Mouse (Mus musculus) hindbrain, postnatal 0 days (tissue): ENCODE measurements around the gene 1110008P14Rik. TPM values are rescaled to one million over a fixed set of nuclear protein-coding genes. Genes with fewer than 3 reads are reported as not detected.

Experiments used
- ATAC-seq: fragments of 200-750 bp; cut with Nextera tagmentation; 2 replicates; pipeline ENCODE4 v1.8.0; 2017; ENCODE audit warnings: mild to moderate bottlenecking, moderate TSS enrichment, moderate library complexity
- DNase-seq: peaks from one replicate; pipeline ENCODE4 v3.0.0-alpha.2; 2015; ENCODE audit warnings: low spot score
- H3K27ac ChIP-seq: fragments of 300-500 bp; sonication (generic); 2 replicates; pipeline ENCODE4 v1.5.1; 2014; ENCODE audit warnings: mild to moderate bottlenecking
- H3K27me3 ChIP-seq: fragments of 300-500 bp; sonication (generic); 2 replicates; pipeline ENCODE4 v1.6.1; 2014; ENCODE audit warnings: low read length, mixed read lengths; ENCODE audit not compliant: insufficient read depth
- H3K36me3 ChIP-seq: fragments of 300-500 bp; sonication (generic); 2 replicates; pipeline ENCODE4 v1.6.1; 2014; ENCODE audit warnings: low read length, mixed read lengths; ENCODE audit not compliant: insufficient read depth
- H3K4me1 ChIP-seq: fragments of 300-500 bp; sonication (generic); 2 replicates; pipeline ENCODE4 v1.6.1; 2014; ENCODE audit warnings: antibody characterized with exemption, low read length, mixed read lengths; ENCODE audit not compliant: insufficient read depth
- H3K4me2 ChIP-seq: fragments of 300-500 bp; sonication (generic); 2 replicates; pipeline ENCODE4 v1.6.1; 2014; ENCODE audit warnings: low read depth, mild to moderate bottlenecking, low read length, moderate library complexity, mixed read lengths
- H3K4me3 ChIP-seq: fragments of 300-500 bp; sonication (generic); 2 replicates; pipeline ENCODE4 v1.5.1; 2014; ENCODE audit warnings: low read length
- H3K9ac ChIP-seq: fragments of 300-500 bp; sonication (generic); replicated peaks from 2 replicates; pipeline ENCODE4 v1.6.1; 2014; ENCODE audit warnings: mild to moderate bottlenecking, low read length, moderate library complexity, mixed read lengths
- H3K9me3 ChIP-seq: fragments of 300-500 bp; sonication (generic); 2 replicates; pipeline ENCODE4 v1.6.1; 2016; ENCODE audit warnings: low read length, mixed read lengths
- CTCF ChIP-seq: IDR thresholded peaks from 2 replicates; pipeline ENCODE4 v1.5.1; 2016; ENCODE audit warnings: antibody characterized with exemption, control low read depth, low read depth
- WGBS: fragments of 180-500 bp; shearing (Covaris S2); extraction: QIAGEN DNeasy Blood & Tissue Kit; methylation state at CpG from one replicate; pipeline ENCODE4 v1.1.7; 2014; 5-methylcytosine and 5-hydroxymethylcytosine counted together
- polyA plus RNA-seq: library from polyadenylated mRNA; unstranded; fragments of >200 nt; fragmentation: Nextera tagmentation; extraction: Ambion mirVana; gene quantifications from 2 replicates; pipeline ENCODE4 v1.2.1, GENCODE M21; 2015
- total RNA-seq: library from RNA; depleted of rRNA; stranded (reverse); fragments of >200 nt; gene quantifications from 2 replicates; pipeline ENCODE4 v1.2.3, GENCODE M21; 2014

The 1110008P14Rik gene
- total and polyA plus RNA-seq, 2 experiments from 2014 or later: 220 to 458 TPM

DNA sequence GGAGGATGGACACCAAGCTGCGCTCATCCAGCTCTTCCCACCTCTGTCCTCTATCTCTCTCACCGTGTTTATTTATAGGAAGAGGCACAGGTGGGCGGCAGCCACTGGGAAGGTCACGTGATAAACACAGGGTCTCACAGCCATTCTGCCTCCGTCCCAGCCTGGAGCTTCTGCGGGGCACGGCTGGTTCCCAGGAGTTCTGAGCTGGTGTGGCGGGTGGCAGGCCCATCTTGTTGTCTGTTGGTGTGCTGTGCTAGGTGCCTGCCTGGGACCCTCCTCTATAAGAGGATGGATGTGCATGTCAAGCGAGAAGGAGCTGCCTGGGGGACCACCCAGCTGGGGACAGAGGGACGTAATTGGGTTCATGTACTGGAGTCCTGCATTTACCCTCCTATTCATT, 23.4 kb downstream of the 1110008P14Rik start:
- DNase-seq (no peak), ATAC-seq (no peak)
- H3K9ac ChIP-seq: no peak overlapping the region
- H3K27me3 ChIP-seq: peaks cover 5% of the 10 kb centered on the region; the same call in 1 of the 2 replicates
- H3K9me3 ChIP-seq: no peaks in the 10 kb centered on the region
- H3K4me1 ChIP-seq: no peaks in the 10 kb centered on the region
- no peak overlapping the region for H3K4me2 ChIP-seq
- TF ChIP-seq CTCF: no peak
- H3K36me3 ChIP-seq: no peaks in the 10 kb centered on the region
- no peak overlapping the region for H3K27ac ChIP-seq
- no peak overlapping the region for H3K4me3 ChIP-seq
- 66% methylated on average over 10 of the region's 10 CpGs for WGBS

DNA sequence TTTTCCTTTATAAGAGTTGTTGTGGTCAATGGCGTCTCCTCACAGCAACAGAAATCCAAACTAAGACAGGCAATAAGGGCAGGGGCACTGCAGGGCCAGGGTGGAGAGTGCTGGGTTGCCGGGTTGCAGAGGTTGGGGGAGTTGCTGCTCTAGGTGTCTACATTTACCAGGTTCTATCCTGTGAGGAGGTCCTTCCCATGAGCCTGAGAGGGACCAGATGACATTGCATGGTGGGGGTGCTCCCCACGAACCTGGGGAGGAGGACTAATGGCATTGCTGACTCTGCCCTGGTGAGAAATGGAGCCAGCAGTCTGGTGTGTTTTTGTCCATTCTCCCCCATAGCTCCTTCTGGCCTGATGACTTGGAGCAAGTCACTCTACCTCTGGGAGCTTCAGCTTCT, 24.0 kb downstream of the 1110008P14Rik start:
- Histone ChIP-seq H3K27me3 (peaks cover 5% of the 10 kb centered on the region; the same call in 1 of the 2 replicates), H3K4me3 (no peak overlapping the region), H3K9ac (no peak overlapping the region), H3K4me1 (no peaks in the 10 kb centered on the region), H3K27ac (no peak overlapping the region), H3K36me3 (no peaks in the 10 kb centered on the region), H3K4me2 (no peak overlapping the region), H3K9me3 (no peaks in the 10 kb centered on the region)
- ATAC-seq (no peak), DNase-seq (no peak)
- WGBS: 76% methylated on average over 3 of the region's 3 CpGs
- no peak for TF ChIP-seq CTCF

DNA sequence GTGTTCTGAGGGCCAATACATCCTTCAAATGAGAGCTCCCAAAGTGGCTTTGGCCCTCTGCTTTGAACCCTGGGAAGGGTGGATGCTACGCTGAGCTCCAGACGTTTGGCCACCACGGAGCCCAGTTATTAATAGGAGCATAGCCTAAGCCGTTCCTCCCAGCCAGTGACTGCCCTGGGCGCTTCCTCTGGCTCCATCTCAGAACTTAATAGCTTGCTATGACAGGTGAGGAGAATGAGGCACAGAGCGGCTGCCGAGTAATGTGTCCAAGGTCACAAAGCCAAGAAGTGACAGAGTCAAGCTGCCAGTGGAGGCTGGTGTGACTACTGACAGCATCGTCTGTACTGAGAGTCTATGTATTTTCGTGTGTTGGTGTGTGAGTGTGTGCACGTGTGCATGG, 25.5 kb downstream of the 1110008P14Rik start:
- no peaks in the 10 kb centered on the region for H3K36me3 ChIP-seq
- DNase-seq (no peak), ATAC-seq (no peak)
- no peak overlapping the region for H3K9ac ChIP-seq
- H3K4me2 ChIP-seq: no peak overlapping the region
- no peak for TF ChIP-seq CTCF
- no peak overlapping the region for H3K27ac ChIP-seq
- H3K4me3 ChIP-seq: no peak overlapping the region
- H3K27me3 ChIP-seq: peaks cover under 1% of the 10 kb centered on the region; the same call in 1 of the 2 replicates
- WGBS: 78% methylated on average over 10 of the region's 10 CpGs
- no peaks in the 10 kb centered on the region for H3K9me3 ChIP-seq
- H3K4me1 ChIP-seq: 0 out of 2 replicates have a peak, but pooled peaks cover 3% of the 10 kb centered on the region

DNA sequence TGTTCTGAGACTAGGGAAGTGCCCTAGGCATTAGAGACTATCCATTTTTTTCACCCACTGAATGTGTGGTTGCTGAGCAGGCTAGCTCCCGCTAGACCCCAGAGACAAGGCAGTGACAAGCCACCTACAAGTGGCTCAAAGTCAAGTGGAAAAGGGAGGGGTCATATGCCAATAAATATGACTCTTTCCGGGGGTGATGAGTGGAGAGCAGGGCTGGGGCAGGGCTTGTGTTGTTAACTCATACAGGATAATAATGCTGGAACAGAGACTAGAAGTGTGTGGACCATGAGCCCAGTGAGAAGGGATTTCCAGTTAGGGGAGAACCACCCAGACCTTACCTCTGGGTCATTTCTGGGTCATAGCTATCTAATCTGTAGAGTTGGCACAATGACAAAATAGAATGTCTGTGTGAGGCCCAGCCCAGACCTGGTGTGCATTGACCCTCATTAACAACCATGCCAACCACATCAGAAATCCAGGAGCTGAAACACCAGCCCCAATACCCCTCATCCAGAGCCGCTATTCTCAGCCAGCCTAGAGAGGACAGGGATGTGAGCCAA, 27.3 kb downstream of the 1110008P14Rik start:
- ATAC-seq (no peak), DNase-seq (no peak)
- no peaks in the 10 kb centered on the region for H3K27me3 ChIP-seq
- WGBS: 87% methylated on average over 3 of the region's 3 CpGs
- H3K9ac ChIP-seq: no peak overlapping the region
- no peaks in the 10 kb centered on the region for H3K36me3 ChIP-seq
- peaks cover 4% of the 10 kb centered on the region; the same call in 1 of the 2 replicates for H3K4me1 ChIP-seq
- no peaks in the 10 kb centered on the region for H3K9me3 ChIP-seq
- H3K4me3 ChIP-seq: no peak overlapping the region
- no peak for TF ChIP-seq CTCF
- no peak overlapping the region for H3K4me2 ChIP-seq
- no peak overlapping the region for H3K27ac ChIP-seq

DNA sequence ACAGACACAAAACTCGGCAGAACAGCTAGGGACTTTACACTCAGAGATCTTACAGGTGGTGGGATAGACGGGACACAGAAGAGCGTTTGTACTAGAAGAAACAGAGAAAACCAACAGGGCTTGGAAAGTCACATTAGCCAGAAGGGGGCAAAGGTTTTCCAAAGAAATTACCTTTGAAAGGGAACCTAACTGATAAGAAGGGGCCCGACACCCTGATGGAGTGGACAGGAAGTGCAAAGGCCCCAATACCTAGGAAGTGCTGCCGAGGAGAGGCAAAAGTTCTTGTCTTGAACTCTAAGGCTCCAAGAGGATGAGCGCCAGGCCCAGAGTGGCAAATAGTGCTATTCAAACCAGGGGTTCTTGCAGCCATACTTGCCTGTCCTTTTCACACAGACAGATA, 27.9 kb downstream of the 1110008P14Rik start:
- 78% methylated on average over 6 of the region's 6 CpGs for WGBS
- no peak overlapping the region for H3K4me3 ChIP-seq
- H3K36me3 ChIP-seq: no peaks in the 10 kb centered on the region
- ATAC-seq: no peak
- H3K4me1 ChIP-seq: peaks cover 4% of the 10 kb centered on the region; the same call in 1 of the 2 replicates
- H3K27me3 ChIP-seq: no peaks in the 10 kb centered on the region
- no peak overlapping the region; the same call in 1 of the 2 replicates for H3K4me2 ChIP-seq
- no peak for DNase-seq
- no peak overlapping the region for H3K27ac ChIP-seq
- no peak overlapping the region for H3K9ac ChIP-seq
- no peaks in the 10 kb centered on the region for H3K9me3 ChIP-seq
- no peak for TF ChIP-seq CTCF

DNA sequence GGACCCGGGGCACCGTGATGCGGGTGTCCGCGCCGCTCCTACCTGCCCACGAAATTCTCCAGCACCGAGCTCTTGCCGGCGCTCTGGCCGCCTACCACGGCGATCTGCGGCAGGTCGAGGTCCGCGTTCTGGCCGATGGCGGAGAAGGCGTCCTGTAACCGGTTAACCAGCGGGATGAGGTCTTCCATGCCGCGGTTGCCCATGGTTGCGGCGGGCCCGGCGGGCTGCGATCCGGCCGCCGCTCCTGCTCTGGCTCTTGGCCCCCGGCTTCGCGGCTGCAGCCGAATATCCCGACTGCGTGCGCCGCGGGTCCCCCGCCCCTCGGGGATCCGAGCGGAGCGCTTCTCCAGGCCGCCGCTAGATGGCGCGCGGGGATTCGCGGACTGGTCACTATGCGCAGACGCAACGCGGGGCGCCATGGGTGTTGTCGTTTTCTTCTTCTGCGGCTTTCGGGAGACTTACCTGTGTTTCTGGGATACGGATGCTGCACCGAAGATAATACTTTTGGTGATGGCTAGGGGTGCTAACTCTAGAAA, 28.7 kb downstream of the 1110008P14Rik start, which contains the start of gene Dnm1:
Dnm1 (minus strand) TSS at position 332 of the 536 bp plus-strand sequence.
- H3K4me2 ChIP-seq: peak within 1 kb of the TSS; percentile 66
- DNase-seq (peak; percentile 95), ATAC-seq (peak; percentile 64)
- peak within 1 kb of the TSS; percentile 66 for H3K4me3 ChIP-seq
- WGBS: 2% methylated on average over 61 of the region's 63 CpGs
- no peaks in the 10 kb centered on the region for H3K36me3 ChIP-seq
- no peaks in the 10 kb centered on the region for H3K9me3 ChIP-seq
- peak within 1 kb of the TSS; percentile 96 for H3K27ac ChIP-seq
- peaks cover 4% of the 10 kb centered on the region; the same call in 1 of the 2 replicates for H3K4me1 ChIP-seq
- peak within 1 kb of the TSS; percentile 85 for H3K9ac ChIP-seq
- no peaks in the 10 kb centered on the region for H3K27me3 ChIP-seq
- peak; percentile 86 for TF ChIP-seq CTCF
